Mouse (Mus musculus): Measurements from ENCODE around the gene Mdh1b. TPM values are rescaled to one million over a fixed set of nuclear protein-coding genes. Genes with fewer than 3 reads are reported as not detected.

The Mdh1b gene
- total RNA-seq (2022) = 1 to 10 TPM in 3 of 4 experiments, under 1 TPM in 1; 0.43 to 2.4 (median 1.5) TPM

- DNase-seq (ENCODE audit: low spot score in 2 of 2) = peak; percentile 88 to 90
These were observed at the start of gene Mdh1b, which contains the start of gene Fastkd2 for GRCm38 (mm10) chr1:63730240-63730771. Gene Mdh1b (minus strand): TSS chr1:63730318. Gene Fastkd2 (plus strand): TSS chr1:63730614.

GRCm38 (mm10) chr1:63776902-63777630 is 46.9 kb upstream of the Mdh1b start:
- no peak for DNase-seq (ENCODE audit: low spot score in 2 of 2)

- DNase-seq (ENCODE audit: low spot score in 2 of 2) = no peak
These were observed 46.3 kb upstream of the Mdh1b start for GRCm38 (mm10) chr1:63776396-63776795.

- DNase-seq (ENCODE audit: low spot score in 2 of 2) = peak; percentile 28 to 35
These were observed 40.2 kb upstream of the Mdh1b start for GRCm38 (mm10) chr1:63770309-63770708.

- DNase-seq (ENCODE audit: low spot score in 2 of 2) = no peak
These were observed 39.0 kb upstream of the Mdh1b start, which contains the start of gene 4933402D24Rik for GRCm38 (mm10) chr1:63769167-63769566. Gene 4933402D24Rik (minus strand): TSS chr1:63769267.

GRCm38 (mm10) chr1:63768112-63768511 is 38.0 kb upstream of the Mdh1b start:
- no peak for DNase-seq (ENCODE audit: low spot score in 2 of 2)

- no peak for DNase-seq (ENCODE audit: low spot score in 2 of 2)
These were observed 34.3 kb upstream of the Mdh1b start for GRCm38 (mm10) chr1:63764395-63764794.

- no peak for DNase-seq (ENCODE audit: low spot score in 2 of 2)
These were observed 33.8 kb upstream of the Mdh1b start for GRCm38 (mm10) chr1:63763881-63764386.

GRCm38 (mm10) chr1:63763212-63763694 is 33.1 kb upstream of the Mdh1b start:
- peak; percentile 54 to 58 for DNase-seq (ENCODE audit: low spot score in 2 of 2)

GRCm38 (mm10) chr1:63756005-63756404 is 25.9 kb upstream of the Mdh1b start:
- no peak for DNase-seq (ENCODE audit: low spot score in 2 of 2)

GRCm38 (mm10) chr1:63729796-63730195 is 322 bp downstream of the Mdh1b start:
- no peak for DNase-seq (ENCODE audit: low spot score in 2 of 2)

GRCm38 (mm10) chr1:63720161-63720560 is 10.0 kb downstream of the Mdh1b start:
- no peak for DNase-seq (ENCODE audit: low spot score in 2 of 2)

- DNase-seq (ENCODE audit: low spot score in 2 of 2) = no peak
These were observed 21.2 kb downstream of the Mdh1b start for GRCm38 (mm10) chr1:63708876-63709275.

- DNase-seq (ENCODE audit: low spot score in 2 of 2) = no peak
These were observed 24.4 kb downstream of the Mdh1b start for GRCm38 (mm10) chr1:63705733-63706132.

GRCm38 (mm10) chr1:63696861-63697260 is 33.3 kb downstream of the Mdh1b start:
- DNase-seq (ENCODE audit: low spot score in 2 of 2) = no peak

- no peak for DNase-seq (ENCODE audit: low spot score in 2 of 2)
These were observed 43.3 kb downstream of the Mdh1b start, which contains the start of gene Dytn for GRCm38 (mm10) chr1:63686827-63687226. Gene Dytn (minus strand): TSS chr1:63686927.

GRCm38 (mm10) chr1:63675975-63676374 is 54.1 kb downstream of the Mdh1b start:
- no peak for DNase-seq (ENCODE audit: low spot score in 2 of 2)

- DNase-seq (ENCODE audit: low spot score in 2 of 2) = no peak
These were observed 61.3 kb downstream of the Mdh1b start for GRCm38 (mm10) chr1:63668852-63669160.

GRCm38 (mm10) chr1:63667949-63668851 is 61.9 kb downstream of the Mdh1b start:
- DNase-seq (ENCODE audit: low spot score in 2 of 2) = no peak

- no peak for DNase-seq (ENCODE audit: low spot score in 2 of 2)
These were observed 62.7 kb downstream of the Mdh1b start for GRCm38 (mm10) chr1:63667201-63667948.

- DNase-seq (ENCODE audit: low spot score in 2 of 2) = no peak
These were observed 64.0 kb downstream of the Mdh1b start for GRCm38 (mm10) chr1:63666089-63666488.

Measured in layer of hippocampus, adult 8-10 months (tissue).